Mouse (Mus musculus) neural tube, embryonic 11.5 days (tissue): ENCODE measurements around the gene Rabgap1l. TPM values are rescaled to one million over a fixed set of nuclear protein-coding genes. Genes with fewer than 3 reads are reported as not detected.

ENCODE experiments used
- ATAC-seq: fragments of 200-750 bp; cut with Nextera tagmentation; 2 replicates; pipeline ENCODE4 v1.8.0; 2017; ENCODE audit warnings: moderate number of reproducible peaks, mild to moderate bottlenecking, moderate TSS enrichment, moderate library complexity; ENCODE audit not compliant: insufficient read depth, low FRiP score, low TSS enrichment
- DNase-seq: peaks from one replicate; pipeline ENCODE4 v3.0.0-alpha.2; 2015; ENCODE audit warnings: low spot score
- H3K27ac ChIP-seq: fragments of 300-500 bp; sonication (generic); 2 replicates; pipeline ENCODE4 v1.5.1; 2014; ENCODE audit warnings: low read depth, mild to moderate bottlenecking, low read length
- H3K27me3 ChIP-seq: fragments of 300-500 bp; sonication (generic); 2 replicates; pipeline ENCODE4 v1.6.1; 2014; ENCODE audit warnings: mild to moderate bottlenecking, low read length, mixed read lengths; ENCODE audit not compliant: control insufficient read depth, insufficient read depth
- H3K36me3 ChIP-seq: fragments of 300-500 bp; sonication (generic); 2 replicates; pipeline ENCODE4 v1.6.1; 2014; ENCODE audit warnings: mild to moderate bottlenecking, low read length, moderate library complexity, mixed read lengths; ENCODE audit not compliant: control insufficient read depth, insufficient read depth
- H3K4me1 ChIP-seq: fragments of 300-500 bp; sonication (generic); 2 replicates; pipeline ENCODE4 v1.6.1; 2014; ENCODE audit warnings: low read length, mixed read lengths; ENCODE audit not compliant: control insufficient read depth, insufficient read depth
- H3K4me2 ChIP-seq: fragments of 300-500 bp; sonication (generic); 2 replicates; pipeline ENCODE4 v1.6.1; 2014; ENCODE audit warnings: low read depth, mild to moderate bottlenecking, moderate library complexity
- H3K4me3 ChIP-seq: fragments of 300-500 bp; sonication (generic); 2 replicates; pipeline ENCODE4 v1.5.1; 2014; ENCODE audit warnings: low read depth, low read length
- H3K9ac ChIP-seq: fragments of 300-500 bp; sonication (generic); 2 replicates; pipeline ENCODE4 v1.6.1; 2014; ENCODE audit warnings: mild to moderate bottlenecking, low read length
- H3K9me3 ChIP-seq: fragments of 300-500 bp; sonication (generic); 2 replicates; pipeline ENCODE4 v1.6.1; 2016; ENCODE audit warnings: low read length; ENCODE audit not compliant: control insufficient read depth
- WGBS: fragments of 180-500 bp; shearing (Covaris S2); extraction: QIAGEN DNeasy Blood & Tissue Kit; methylation state at CpG from one replicate; pipeline ENCODE4 v1.1.7; 2014; 5-methylcytosine and 5-hydroxymethylcytosine counted together
- polyA plus RNA-seq: library from polyadenylated mRNA; unstranded; fragments of >200 nt; fragmentation: Nextera tagmentation; extraction: Ambion mirVana; gene quantifications from 2 replicates; pipeline ENCODE4 v1.2.1, GENCODE M21; 2014

The Rabgap1l gene
- polyA plus RNA-seq, 1 experiment from 2014 or later, result 14.1 TPM

- Histone ChIP-seq H3K9ac (no peak overlapping the region), H3K4me3 (no peak overlapping the region), H3K4me2 (no peak overlapping the region), H3K27ac (no peak overlapping the region), H3K36me3 (no peaks in the 10 kb centered on the region), H3K9me3 (no peaks in the 10 kb centered on the region), H3K27me3 (no peaks in the 10 kb centered on the region), H3K4me1 (no peaks in the 10 kb centered on the region)
- ATAC-seq (no peak), DNase-seq (no peak)
- whole genome bisulfite sequencing, result 97% methylated on average over 1 of the region's 1 CpGs
Measured at GRCm38 (mm10) chr1:160238852-160239443, 554.1 kb downstream of the Rabgap1l start.

DNA sequence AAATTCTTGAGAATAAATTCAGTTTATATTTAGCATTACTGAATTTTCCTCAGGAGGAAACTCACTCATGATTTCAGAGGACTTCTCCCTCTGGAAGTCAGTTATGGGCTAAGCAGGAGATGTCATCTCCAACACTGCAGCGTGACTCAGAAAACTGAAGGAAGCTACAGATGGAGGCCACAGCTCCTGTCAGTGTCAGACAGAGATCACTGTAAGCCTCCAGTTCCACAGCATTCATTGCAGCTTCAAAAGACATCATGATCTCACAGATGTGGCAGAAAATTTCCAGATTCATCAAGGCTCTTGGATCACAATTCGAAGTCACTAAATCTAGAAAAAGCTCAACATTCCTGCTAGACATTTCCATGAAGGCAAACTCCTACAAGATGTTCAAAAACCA is 555.0 kb downstream of the Rabgap1l start:
- no peak overlapping the region for H3K4me3 ChIP-seq
- no peaks in the 10 kb centered on the region for H3K36me3 ChIP-seq
- no peak for ATAC-seq
- 89% methylated on average over 2 of the region's 2 CpGs for WGBS
- no peak for DNase-seq
- no peaks in the 10 kb centered on the region for H3K4me1 ChIP-seq
- no peaks in the 10 kb centered on the region for H3K27me3 ChIP-seq
- no peak overlapping the region for H3K27ac ChIP-seq
- no peak overlapping the region for H3K4me2 ChIP-seq
- H3K9ac ChIP-seq, result no peak overlapping the region
- H3K9me3 ChIP-seq, result no peaks in the 10 kb centered on the region

GRCm38 (mm10) chr1:160233921-160234320 is 559.1 kb downstream of the Rabgap1l start:
- Histone ChIP-seq H3K27me3 (no peaks in the 10 kb centered on the region), H3K36me3 (no peaks in the 10 kb centered on the region), H3K4me2 (no peak overlapping the region), H3K4me3 (no peak overlapping the region), H3K9ac (no peak overlapping the region), H3K4me1 (no peaks in the 10 kb centered on the region), H3K9me3 (no peaks in the 10 kb centered on the region), H3K27ac (no peak overlapping the region)
- DNase-seq (no peak), ATAC-seq (no peak)

- Histone ChIP-seq H3K4me1 (no peaks in the 10 kb centered on the region), H3K27ac (no peak overlapping the region), H3K4me3 (no peak overlapping the region), H3K4me2 (no peak overlapping the region), H3K9ac (no peak overlapping the region), H3K27me3 (no peaks in the 10 kb centered on the region), H3K9me3 (no peaks in the 10 kb centered on the region), H3K36me3 (no peaks in the 10 kb centered on the region)
- 74% methylated on average over 3 of the region's 3 CpGs for WGBS
- ATAC-seq (no peak), DNase-seq (no peak)
Measured at GRCm38 (mm10) chr1:160232113-160232512, 560.9 kb downstream of the Rabgap1l start.

DNA sequence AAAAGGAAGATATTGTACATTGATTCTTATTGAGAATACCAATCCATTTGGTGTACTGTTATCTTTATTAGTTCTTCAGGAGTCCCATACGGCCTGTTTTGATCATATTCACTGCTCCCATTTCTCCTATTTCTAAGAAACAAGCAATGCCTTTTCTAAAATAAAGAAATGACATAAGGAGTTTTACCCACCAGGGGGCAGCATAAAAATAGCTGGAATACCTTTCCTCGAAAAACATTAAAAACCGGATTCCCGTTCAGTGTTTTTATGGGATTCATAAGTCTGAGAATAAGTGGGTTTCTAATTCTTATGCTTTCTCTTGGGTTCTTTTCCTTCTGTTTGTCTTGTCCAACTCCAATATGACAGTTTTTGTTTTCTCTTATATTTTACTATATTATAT is 562.0 kb downstream of the Rabgap1l start:
- Histone ChIP-seq H3K4me2 (no peak overlapping the region), H3K36me3 (no peaks in the 10 kb centered on the region), H3K4me1 (no peaks in the 10 kb centered on the region), H3K9ac (no peak overlapping the region), H3K9me3 (no peaks in the 10 kb centered on the region), H3K27ac (no peak overlapping the region), H3K4me3 (no peak overlapping the region), H3K27me3 (no peaks in the 10 kb centered on the region)
- no peak for ATAC-seq
- WGBS, result 62% methylated on average over 4 of the region's 4 CpGs
- no peak for DNase-seq

DNA sequence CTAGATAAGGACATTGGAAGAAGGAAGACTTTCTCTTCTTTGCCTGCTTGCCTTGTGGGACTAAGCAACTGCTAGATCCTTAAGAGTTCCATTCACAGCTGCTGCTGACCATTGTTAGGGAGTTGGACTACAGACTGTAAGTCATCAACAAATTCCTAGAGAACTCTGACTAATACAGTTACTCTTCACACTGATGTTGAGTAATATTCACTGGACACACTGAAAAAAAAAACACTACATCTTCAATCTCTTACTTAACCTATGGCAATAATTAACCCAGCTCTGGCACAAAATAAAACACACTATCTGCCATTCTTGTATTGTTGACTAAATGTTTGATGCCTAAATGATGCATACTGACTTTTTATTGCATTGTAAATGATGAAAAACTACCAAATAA is 565.2 kb downstream of the Rabgap1l start:
- H3K4me1 ChIP-seq, result no peaks in the 10 kb centered on the region
- ATAC-seq, result no peak
- no peak overlapping the region for H3K27ac ChIP-seq
- no peaks in the 10 kb centered on the region for H3K36me3 ChIP-seq
- H3K9me3 ChIP-seq, result no peaks in the 10 kb centered on the region
- H3K4me2 ChIP-seq, result no peak overlapping the region
- H3K4me3 ChIP-seq, result no peak overlapping the region
- no peak overlapping the region for H3K9ac ChIP-seq
- DNase-seq, result no peak
- H3K27me3 ChIP-seq, result no peaks in the 10 kb centered on the region

GRCm38 (mm10) chr1:160227196-160227595 is 565.8 kb downstream of the Rabgap1l start:
- Histone ChIP-seq H3K4me2 (no peak overlapping the region), H3K27me3 (no peaks in the 10 kb centered on the region), H3K4me3 (no peak overlapping the region), H3K36me3 (no peaks in the 10 kb centered on the region), H3K9ac (no peak overlapping the region), H3K9me3 (no peaks in the 10 kb centered on the region), H3K27ac (no peak overlapping the region), H3K4me1 (no peaks in the 10 kb centered on the region)
- no peak for DNase-seq
- no peak for ATAC-seq
- WGBS, result 88% methylated on average over 4 of the region's 4 CpGs

DNA sequence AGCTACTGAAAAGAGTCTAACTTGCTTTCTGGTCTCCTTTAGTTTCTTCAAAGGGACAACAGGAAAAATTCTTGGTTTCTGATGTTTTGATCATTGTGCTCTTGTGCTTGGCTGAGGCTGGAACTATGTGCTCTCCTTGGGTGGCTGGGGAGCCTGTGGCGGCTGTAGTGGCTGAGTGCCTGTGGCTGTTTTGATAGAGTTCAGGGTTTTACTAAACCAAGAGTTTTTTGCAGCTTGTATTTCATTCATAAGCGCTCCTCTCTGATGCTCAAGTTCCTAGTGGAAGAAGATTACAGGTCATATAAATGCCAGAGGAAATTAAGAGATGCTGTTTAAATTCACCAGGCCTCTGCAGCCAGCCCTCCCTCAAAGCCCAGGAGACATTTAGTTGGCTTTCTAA is 568.9 kb downstream of the Rabgap1l start:
- Histone ChIP-seq H3K27me3 (no peaks in the 10 kb centered on the region), H3K36me3 (no peaks in the 10 kb centered on the region), H3K4me1 (no peaks in the 10 kb centered on the region), H3K9ac (no peak overlapping the region), H3K4me3 (no peak overlapping the region), H3K9me3 (no peaks in the 10 kb centered on the region), H3K27ac (no peak overlapping the region), H3K4me2 (no peak overlapping the region)
- DNase-seq (no peak), ATAC-seq (no peak)
- 77% methylated on average over 2 of the region's 2 CpGs for WGBS

- 87% methylated on average over 3 of the region's 3 CpGs for WGBS
- Histone ChIP-seq H3K27ac (no peak overlapping the region), H3K9me3 (no peaks in the 10 kb centered on the region), H3K4me3 (no peak overlapping the region), H3K27me3 (no peaks in the 10 kb centered on the region), H3K36me3 (no peaks in the 10 kb centered on the region), H3K9ac (no peak overlapping the region), H3K4me1 (no peaks in the 10 kb centered on the region), H3K4me2 (no peak overlapping the region)
- ATAC-seq (no peak), DNase-seq (no peak)
Measured at GRCm38 (mm10) chr1:160217898-160218297, 575.1 kb downstream of the Rabgap1l start.
